Mouse (Mus musculus): Measurements from ENCODE around the gene Myo9b. TPM values are rescaled to one million over a fixed set of nuclear protein-coding genes. Genes with fewer than 3 reads are reported as not detected.
"Not testable (repeated sequence)": the region's sequence is repeated elsewhere in the genome, so short reads cannot be mapped to it uniquely, and the experiment has no call there.

The Myo9b gene
- polyA plus RNA-seq, 1 experiment from 2014 or later = 16.8 TPM

DNA sequence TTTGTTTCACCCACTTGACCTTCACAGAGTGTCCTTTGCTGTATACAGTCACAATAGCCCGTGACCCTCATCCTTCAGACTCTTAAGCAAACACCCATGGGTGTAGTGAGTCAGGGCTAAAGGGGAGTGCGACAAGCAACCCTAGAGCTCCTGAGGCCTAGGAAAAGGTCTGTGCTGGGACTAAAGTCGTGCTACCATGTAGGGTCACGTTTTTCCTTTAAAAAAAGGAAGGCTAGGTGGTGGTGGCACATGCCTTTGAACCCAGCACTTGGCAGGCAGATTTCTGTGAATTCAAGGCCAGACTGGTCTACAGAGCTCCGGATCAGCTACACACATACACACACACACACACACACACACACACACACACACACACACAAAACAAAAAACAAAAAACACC lies 884 bp upstream of the Myo9b start:
- Histone ChIP-seq H3K4me2 (ENCODE audit: low read length) (peak overlapping the region; percentile 86), H3K9me3 (ENCODE audit: control insufficient read depth, low read length) (no peaks in the 10 kb centered on the region), H3K27ac (replicated peaks; ENCODE audit: low read depth, low read length) (peak overlapping the region; percentile 71; the same call in 1 of the 2 replicates), H3K4me1 (ENCODE audit: control insufficient read depth, insufficient read depth, low read length) (peaks cover 18% of the 10 kb centered on the region), H3K27me3 (ENCODE audit: control insufficient read depth, insufficient read depth, low read length) (no peaks in the 10 kb centered on the region), H3K9ac (replicated peaks; ENCODE audit: low read length) (peak overlapping the region; percentile 64), H3K4me3 (replicated peaks; ENCODE audit: low read depth, low read length) (peak overlapping the region; percentile 84), H3K36me3 (ENCODE audit: control insufficient read depth, insufficient read depth, low read length) (peaks cover 4% of the 10 kb centered on the region; the same call in 1 of the 2 replicates)
- 0 out of 2 replicates have a peak, but pooled peaks have one; percentile 0 for ATAC-seq (ENCODE audit: low FRiP score, low TSS enrichment)
- 17% methylated on average over 5 of the region's 5 CpGs for WGBS
- no peak for DNase-seq

DNA sequence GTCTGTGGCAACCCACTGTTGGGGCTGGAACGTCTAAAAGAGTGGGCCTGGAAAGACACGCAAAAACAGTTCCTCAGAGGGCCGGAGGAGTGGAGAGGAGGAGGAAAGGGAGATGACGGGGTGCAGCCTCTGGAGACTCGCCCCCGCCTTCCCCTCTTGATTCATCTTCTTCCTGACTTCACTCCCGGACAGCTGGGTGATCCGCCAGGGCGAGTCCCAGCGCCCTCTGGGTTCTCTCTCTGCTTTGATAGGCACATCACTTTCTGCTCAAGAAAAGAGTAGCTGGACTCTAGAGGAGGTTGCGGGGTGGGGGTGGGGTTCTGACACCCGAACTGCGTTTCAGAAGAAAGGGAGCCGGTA lies 617 bp downstream of the Myo9b start:
- ATAC-seq (ENCODE audit: low FRiP score, low TSS enrichment) = no peak
- peak overlapping the region; percentile 86 for H3K4me2 ChIP-seq (ENCODE audit: low read length)
- H3K9ac ChIP-seq (replicated peaks; ENCODE audit: low read length) = peak overlapping the region; percentile 69
- peaks cover 4% of the 10 kb centered on the region; the same call in 1 of the 2 replicates for H3K36me3 ChIP-seq (ENCODE audit: control insufficient read depth, insufficient read depth, low read length)
- peak overlapping the region; percentile 80 for H3K27ac ChIP-seq (replicated peaks; ENCODE audit: low read depth, low read length)
- H3K4me3 ChIP-seq (replicated peaks; ENCODE audit: low read depth, low read length) = peak overlapping the region; percentile 84
- no peaks in the 10 kb centered on the region for H3K9me3 ChIP-seq (ENCODE audit: control insufficient read depth, low read length)
- peak; percentile 46 for DNase-seq
- peaks cover 18% of the 10 kb centered on the region for H3K4me1 ChIP-seq (ENCODE audit: control insufficient read depth, insufficient read depth, low read length)
- H3K27me3 ChIP-seq (ENCODE audit: control insufficient read depth, insufficient read depth, low read length) = no peaks in the 10 kb centered on the region
- WGBS = 0% methylated on average over 14 of the region's 14 CpGs

DNA sequence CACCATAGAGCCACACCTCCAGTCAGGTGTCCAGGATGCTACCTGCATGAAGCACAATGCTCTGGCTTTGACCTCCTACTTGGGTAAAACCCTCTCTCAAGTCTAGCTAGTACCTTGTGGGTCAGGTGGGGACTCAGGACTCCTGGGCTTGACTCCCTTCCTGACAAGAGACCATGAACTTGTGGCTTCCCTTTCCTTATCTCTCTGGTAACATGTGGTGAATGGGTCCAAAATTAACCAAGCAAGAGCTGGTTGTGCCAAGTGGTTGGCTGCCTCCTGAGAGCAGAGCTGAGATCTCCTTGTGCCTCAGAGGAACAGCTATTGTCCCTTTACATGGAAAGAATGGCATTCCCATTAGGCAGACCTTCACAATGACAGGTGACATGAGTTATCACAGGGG lies 2.0 kb downstream of the Myo9b start:
- no peak overlapping the region for H3K9ac ChIP-seq (replicated peaks; ENCODE audit: low read length)
- DNase-seq (no peak), ATAC-seq (ENCODE audit: low FRiP score, low TSS enrichment) (no peak)
- H3K4me1 ChIP-seq (ENCODE audit: control insufficient read depth, insufficient read depth, low read length) = peaks cover 18% of the 10 kb centered on the region
- H3K36me3 ChIP-seq (ENCODE audit: control insufficient read depth, insufficient read depth, low read length) = peaks cover 4% of the 10 kb centered on the region; the same call in 1 of the 2 replicates
- H3K9me3 ChIP-seq (ENCODE audit: control insufficient read depth, low read length) = no peaks in the 10 kb centered on the region
- H3K27ac ChIP-seq (replicated peaks; ENCODE audit: low read depth, low read length) = no peak overlapping the region
- no peak overlapping the region for H3K4me2 ChIP-seq (ENCODE audit: low read length)
- no peaks in the 10 kb centered on the region for H3K27me3 ChIP-seq (ENCODE audit: control insufficient read depth, insufficient read depth, low read length)
- H3K4me3 ChIP-seq (replicated peaks; ENCODE audit: low read depth, low read length) = no peak overlapping the region

DNA sequence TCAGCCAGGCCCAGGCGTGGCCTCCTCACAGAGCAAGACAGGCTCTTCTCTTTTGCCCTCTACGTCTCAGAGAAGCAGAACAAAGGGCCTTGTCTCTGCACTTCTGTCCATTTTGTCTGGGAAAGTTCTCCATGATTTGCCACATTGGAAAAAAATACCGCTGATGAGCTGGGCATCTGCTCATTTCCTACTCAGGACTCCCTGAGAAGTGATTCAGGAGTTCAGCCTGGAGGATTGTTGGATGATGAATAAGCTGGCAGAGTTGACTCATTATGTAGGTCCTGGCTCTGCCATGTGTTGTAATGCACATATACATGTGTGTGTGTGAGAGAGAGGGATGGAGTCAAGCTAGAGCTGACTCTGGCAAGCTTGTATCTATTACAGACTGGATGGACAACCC lies 3.7 kb downstream of the Myo9b start:
- H3K4me2 ChIP-seq (ENCODE audit: low read length) = no peak overlapping the region
- H3K9me3 ChIP-seq (ENCODE audit: control insufficient read depth, low read length) = no peaks in the 10 kb centered on the region
- WGBS = 91% methylated on average over 3 of the region's 3 CpGs
- peaks cover 18% of the 10 kb centered on the region for H3K4me1 ChIP-seq (ENCODE audit: control insufficient read depth, insufficient read depth, low read length)
- DNase-seq = no peak
- H3K4me3 ChIP-seq (replicated peaks; ENCODE audit: low read depth, low read length) = no peak overlapping the region
- no peak overlapping the region for H3K27ac ChIP-seq (replicated peaks; ENCODE audit: low read depth, low read length)
- H3K36me3 ChIP-seq (ENCODE audit: control insufficient read depth, insufficient read depth, low read length) = peaks cover 4% of the 10 kb centered on the region; the same call in 1 of the 2 replicates
- no peaks in the 10 kb centered on the region for H3K27me3 ChIP-seq (ENCODE audit: control insufficient read depth, insufficient read depth, low read length)
- H3K9ac ChIP-seq (replicated peaks; ENCODE audit: low read length) = no peak overlapping the region
- no peak for ATAC-seq (ENCODE audit: low FRiP score, low TSS enrichment)

DNA sequence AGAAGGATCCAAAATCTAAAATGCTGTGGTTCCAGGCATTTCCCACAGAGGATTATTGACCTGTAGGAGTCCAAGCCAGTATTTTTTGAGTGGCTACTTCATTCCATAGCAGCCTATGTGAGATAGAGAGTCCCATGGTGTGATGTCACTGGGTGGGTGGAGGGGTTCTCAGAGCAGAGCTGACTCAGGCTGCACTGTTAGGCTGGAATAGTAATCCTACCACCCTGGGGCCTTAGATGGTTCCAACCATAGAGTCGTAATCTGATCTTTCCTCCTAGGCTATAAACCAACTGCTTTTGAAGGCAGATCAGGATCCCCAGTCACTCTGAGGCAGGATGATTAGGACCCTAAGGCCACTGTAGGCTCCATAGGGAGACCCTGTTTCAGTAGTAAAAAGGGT lies 6.9 kb downstream of the Myo9b start:
- 87% methylated on average over 1 of the region's 1 CpGs for WGBS
- H3K27ac ChIP-seq (replicated peaks; ENCODE audit: low read depth, low read length); ATAC-seq (ENCODE audit: low FRiP score, low TSS enrichment); H3K4me2 ChIP-seq (ENCODE audit: low read length); H3K9ac ChIP-seq (replicated peaks; ENCODE audit: low read length); H3K9me3 ChIP-seq (ENCODE audit: control insufficient read depth, low read length); H3K36me3 ChIP-seq (ENCODE audit: control insufficient read depth, insufficient read depth, low read length); H3K27me3 ChIP-seq (ENCODE audit: control insufficient read depth, insufficient read depth, low read length); H3K4me1 ChIP-seq (ENCODE audit: control insufficient read depth, insufficient read depth, low read length); H3K4me3 ChIP-seq (replicated peaks; ENCODE audit: low read depth, low read length); DNase-seq: not testable (repeated sequence)

DNA sequence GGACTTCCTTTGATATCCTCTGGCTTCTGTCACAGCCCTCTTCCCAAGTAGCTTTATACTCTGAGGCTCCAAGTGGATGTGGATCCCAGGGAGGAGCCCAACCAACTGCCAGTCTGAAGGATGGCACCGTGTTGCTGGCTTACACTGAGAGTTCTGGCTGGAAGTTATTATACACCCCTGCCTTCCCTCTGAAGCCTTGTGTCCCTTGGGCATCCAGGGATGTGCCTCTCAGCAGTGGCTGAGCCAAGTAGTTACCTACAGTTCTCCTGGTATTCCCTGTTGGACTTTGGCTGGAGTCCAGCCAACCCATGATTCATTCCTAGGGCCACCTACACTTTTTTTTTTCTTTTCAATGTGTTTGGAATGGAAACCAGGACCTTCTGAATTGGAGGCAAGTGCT lies 9.2 kb downstream of the Myo9b start:
- DNase-seq; H3K4me2 ChIP-seq (ENCODE audit: low read length); H3K9ac ChIP-seq (replicated peaks; ENCODE audit: low read length); ATAC-seq (ENCODE audit: low FRiP score, low TSS enrichment); H3K4me1 ChIP-seq (ENCODE audit: control insufficient read depth, insufficient read depth, low read length); H3K36me3 ChIP-seq (ENCODE audit: control insufficient read depth, insufficient read depth, low read length); H3K4me3 ChIP-seq (replicated peaks; ENCODE audit: low read depth, low read length); H3K27me3 ChIP-seq (ENCODE audit: control insufficient read depth, insufficient read depth, low read length); H3K9me3 ChIP-seq (ENCODE audit: control insufficient read depth, low read length); H3K27ac ChIP-seq (replicated peaks; ENCODE audit: low read depth, low read length): not testable (repeated sequence)
- WGBS = 96% methylated on average over 1 of the region's 1 CpGs

DNA sequence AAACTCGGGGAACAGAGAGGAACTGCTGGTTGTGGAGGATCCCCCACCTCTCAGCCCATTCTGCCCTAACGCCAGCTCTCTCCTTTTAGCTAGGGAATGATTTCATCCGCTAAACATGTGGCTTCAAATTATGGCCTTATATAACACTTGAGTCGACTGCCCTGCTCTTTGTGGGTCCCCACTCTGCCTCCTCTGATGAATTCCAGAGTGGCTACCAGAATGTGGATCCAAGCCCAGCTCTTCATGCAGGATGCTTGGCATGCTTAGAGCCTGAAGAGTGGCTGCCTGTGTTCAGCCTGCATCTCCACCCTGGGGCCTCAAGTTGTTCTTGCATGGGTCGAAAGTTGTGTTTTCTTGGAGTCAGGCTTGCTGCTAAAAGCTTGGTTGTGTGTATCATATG lies 10.1 kb downstream of the Myo9b start:
- Histone ChIP-seq H3K9me3 (ENCODE audit: control insufficient read depth, low read length) (no peaks in the 10 kb centered on the region), H3K4me1 (ENCODE audit: control insufficient read depth, insufficient read depth, low read length) (no peaks in the 10 kb centered on the region), H3K4me2 (ENCODE audit: low read length) (no peak overlapping the region), H3K27ac (replicated peaks; ENCODE audit: low read depth, low read length) (no peak overlapping the region), H3K27me3 (ENCODE audit: control insufficient read depth, insufficient read depth, low read length) (no peaks in the 10 kb centered on the region), H3K4me3 (replicated peaks; ENCODE audit: low read depth, low read length) (no peak overlapping the region), H3K9ac (replicated peaks; ENCODE audit: low read length) (no peak overlapping the region), H3K36me3 (ENCODE audit: control insufficient read depth, insufficient read depth, low read length) (no peaks in the 10 kb centered on the region)
- 88% methylated on average over 5 of the region's 5 CpGs for WGBS
- DNase-seq (no peak), ATAC-seq (ENCODE audit: low FRiP score, low TSS enrichment) (no peak)

DNA sequence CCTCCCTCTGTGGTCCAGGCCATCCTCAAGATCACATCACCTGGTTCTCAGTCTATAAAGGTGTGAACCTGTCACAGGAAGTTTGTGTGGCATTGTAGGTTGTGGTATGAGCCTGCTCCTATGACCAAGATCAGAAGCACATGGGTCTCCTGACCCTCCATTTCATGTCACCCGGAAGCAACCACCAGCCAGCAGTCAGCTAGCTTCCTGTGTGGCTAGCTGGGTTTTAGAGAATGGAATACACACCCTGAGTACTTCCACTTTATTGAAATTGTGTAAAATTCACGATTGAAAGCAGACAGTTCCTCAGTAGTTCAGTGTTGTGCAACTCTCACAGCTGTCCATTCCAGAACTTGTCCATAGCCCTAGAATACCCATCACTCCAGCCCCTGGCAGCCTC lies 13.7 kb downstream of the Myo9b start:
- not testable (repeated sequence) for H3K4me2 ChIP-seq (ENCODE audit: low read length); H3K4me3 ChIP-seq (replicated peaks; ENCODE audit: low read depth, low read length); H3K27ac ChIP-seq (replicated peaks; ENCODE audit: low read depth, low read length); DNase-seq; H3K27me3 ChIP-seq (ENCODE audit: control insufficient read depth, insufficient read depth, low read length); H3K9me3 ChIP-seq (ENCODE audit: control insufficient read depth, low read length); ATAC-seq (ENCODE audit: low FRiP score, low TSS enrichment); H3K9ac ChIP-seq (replicated peaks; ENCODE audit: low read length); H3K4me1 ChIP-seq (ENCODE audit: control insufficient read depth, insufficient read depth, low read length)
- 94% methylated on average over 2 of the region's 2 CpGs for WGBS
- peaks cover 20% of the 10 kb centered on the region for H3K36me3 ChIP-seq (ENCODE audit: control insufficient read depth, insufficient read depth, low read length)

DNA sequence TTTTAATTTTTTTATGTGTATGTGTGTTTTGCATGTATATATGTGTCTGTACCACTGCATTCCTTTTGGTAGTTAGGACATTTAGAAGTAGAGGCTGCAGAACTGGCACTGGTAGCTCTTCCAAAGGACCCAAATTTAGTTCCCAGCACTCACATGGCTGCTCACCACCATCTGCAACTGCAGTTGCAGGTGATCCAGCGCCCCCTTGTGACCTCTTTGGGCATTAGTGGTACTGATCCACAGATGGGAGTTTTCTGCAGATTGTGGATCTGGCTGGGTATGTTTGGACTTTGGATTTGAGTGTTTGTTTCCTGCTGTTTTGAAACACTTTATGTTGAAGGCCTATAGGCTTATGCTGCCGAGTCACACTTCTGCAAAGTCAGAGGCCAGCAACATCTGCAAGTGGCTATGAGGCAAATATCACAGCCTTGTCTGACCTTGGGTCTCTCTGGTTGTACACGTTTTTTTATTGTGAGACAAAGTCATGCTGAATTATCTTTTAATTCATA lies 16.0 kb downstream of the Myo9b start:
- Histone ChIP-seq H3K9ac (replicated peaks; ENCODE audit: low read length) (no peak overlapping the region), H3K36me3 (ENCODE audit: control insufficient read depth, insufficient read depth, low read length) (peaks cover 26% of the 10 kb centered on the region), H3K4me3 (replicated peaks; ENCODE audit: low read depth, low read length) (no peak overlapping the region), H3K4me2 (ENCODE audit: low read length) (no peak overlapping the region), H3K9me3 (ENCODE audit: control insufficient read depth, low read length) (no peaks in the 10 kb centered on the region), H3K4me1 (ENCODE audit: control insufficient read depth, insufficient read depth, low read length) (no peaks in the 10 kb centered on the region), H3K27me3 (ENCODE audit: control insufficient read depth, insufficient read depth, low read length) (no peaks in the 10 kb centered on the region), H3K27ac (replicated peaks; ENCODE audit: low read depth, low read length) (no peak overlapping the region)
- no peak for DNase-seq
- ATAC-seq (ENCODE audit: low FRiP score, low TSS enrichment) = no peak
- WGBS = 55% methylated on average over 3 of the region's 3 CpGs

Measured in midbrain, embryonic 14.5 days (tissue).